Mouse (Mus musculus): ENCODE results near the gene Rab36. TPM values are rescaled to one million over a fixed set of nuclear protein-coding genes. Genes with fewer than 3 reads are reported as not detected.

Rab36 gene
- total RNA-seq, 2 experiments from 2014 or later = 23.7 to 23.9 TPM

DNA sequence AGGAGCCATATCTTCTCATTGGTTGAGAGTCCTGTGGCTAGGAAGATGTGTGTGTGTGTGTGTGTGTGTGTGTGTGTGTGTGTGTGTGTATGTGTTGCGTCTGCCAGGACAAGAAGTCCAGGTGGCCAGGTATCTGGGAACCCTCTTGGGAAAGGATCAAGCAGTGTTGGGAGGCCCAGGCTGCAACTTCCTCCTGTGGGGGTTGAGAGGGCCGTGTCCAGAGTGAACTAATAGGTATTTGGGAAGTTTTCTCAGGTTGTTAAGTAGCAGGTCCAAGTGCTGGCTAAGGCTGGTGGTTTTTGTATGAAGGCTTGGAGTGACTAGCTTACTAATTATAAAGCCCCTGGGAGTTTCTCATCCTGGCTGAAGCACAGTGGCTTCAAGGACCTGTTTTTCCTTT lies 31.2 kb downstream of the Rab36 start:
- no peak for DNase-seq (ENCODE audit: low spot score in 2 of 2)

- no peak for DNase-seq (ENCODE audit: low spot score in 2 of 2)
Measured at GRCm38 (mm10) chr10:75068624-75069328, 31.9 kb downstream of the Rab36 start.

- DNase-seq (ENCODE audit: low spot score in 2 of 2) = no peak
Measured at GRCm38 (mm10) chr10:75070281-75070976, 33.6 kb downstream of the Rab36 start.

DNA sequence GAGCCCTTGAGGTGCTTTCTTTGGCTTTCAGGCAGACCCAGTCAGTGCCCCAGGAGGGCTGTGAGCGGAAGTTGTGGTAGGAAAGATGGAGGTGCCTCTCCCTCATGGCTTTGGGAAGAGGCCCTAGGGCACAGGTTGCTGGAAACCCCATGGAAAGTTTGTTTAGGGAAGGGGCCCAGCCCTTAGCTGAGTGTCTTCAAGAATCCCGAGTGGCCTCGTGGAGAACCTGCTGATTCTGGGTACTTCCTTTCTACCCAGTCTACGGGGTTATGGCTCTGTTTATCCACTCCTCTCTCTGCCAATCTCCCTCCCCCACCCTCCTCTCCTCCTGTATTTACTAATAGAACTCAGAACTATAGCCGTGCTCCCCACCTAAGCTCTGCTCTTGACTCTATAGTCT lies 38.8 kb downstream of the Rab36 start:
- no peak for DNase-seq (ENCODE audit: low spot score in 2 of 2)

GRCm38 (mm10) chr10:75078174-75079128 lies 41.6 kb downstream of the Rab36 start:
- DNase-seq (ENCODE audit: low spot score in 2 of 2) = no peak

- DNase-seq (ENCODE audit: low spot score in 2 of 2) = no peak
Measured at GRCm38 (mm10) chr10:75085330-75085729, 48.5 kb downstream of the Rab36 start.

DNA sequence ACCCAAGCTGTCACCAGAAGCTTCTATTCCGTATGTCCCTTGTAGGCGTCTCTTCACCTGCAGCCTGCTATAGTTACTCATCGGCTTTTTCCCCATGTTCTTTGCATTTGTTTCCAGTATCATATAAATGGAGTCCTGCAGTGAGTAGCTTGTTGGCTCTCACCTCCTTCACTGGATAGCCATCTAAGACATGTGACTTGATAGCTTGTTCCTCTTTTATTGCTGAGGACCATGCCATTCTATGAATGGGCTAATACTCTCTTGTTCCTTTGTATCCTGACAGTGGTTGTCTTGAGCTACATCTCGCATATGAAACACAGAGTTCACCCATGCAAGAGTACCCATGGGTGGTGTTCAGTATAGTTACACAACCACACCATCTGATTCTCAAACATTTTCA lies 51.6 kb downstream of the Rab36 start:
- DNase-seq (ENCODE audit: low spot score in 2 of 2) = no peak

- DNase-seq (ENCODE audit: low spot score in 2 of 2) = no peak
Measured at GRCm38 (mm10) chr10:75091478-75092152, 54.8 kb downstream of the Rab36 start.

DNA sequence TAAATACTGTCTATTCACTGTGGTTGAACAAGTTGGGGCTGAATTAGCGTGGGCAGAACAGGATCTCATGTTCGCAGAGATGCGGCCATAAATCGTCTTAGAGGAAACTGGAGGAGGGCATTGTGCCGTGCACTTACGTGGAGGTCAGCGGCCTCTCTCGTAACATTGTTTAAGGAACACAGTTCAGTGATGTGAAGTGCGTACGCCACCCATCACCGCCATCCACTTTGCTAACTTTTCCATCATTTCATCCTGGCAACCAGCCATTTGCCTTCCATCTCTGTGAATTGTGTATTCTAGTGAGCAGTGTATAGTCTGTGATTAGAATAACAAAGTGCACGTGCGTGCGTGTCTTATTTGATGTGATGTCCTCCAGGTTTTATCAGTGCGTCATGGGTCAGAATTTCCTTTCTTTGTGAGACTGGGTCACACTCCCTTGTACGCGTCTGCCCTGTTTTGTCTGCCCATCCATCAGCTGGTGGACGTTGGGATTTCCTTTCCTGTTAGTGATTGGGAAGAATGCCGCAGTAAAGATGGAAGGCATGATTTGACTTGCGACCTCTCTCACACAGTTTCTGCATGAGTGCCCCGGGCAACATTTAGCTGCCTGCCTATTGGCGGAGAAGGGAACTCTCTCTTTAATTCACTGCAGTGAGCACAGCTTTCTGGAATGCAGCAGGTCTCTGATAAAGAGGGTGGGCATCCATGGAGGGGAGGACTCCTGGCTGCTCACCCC lies 56.6 kb downstream of the Rab36 start:
- DNase-seq (ENCODE audit: low spot score in 2 of 2) = no peak

DNA sequence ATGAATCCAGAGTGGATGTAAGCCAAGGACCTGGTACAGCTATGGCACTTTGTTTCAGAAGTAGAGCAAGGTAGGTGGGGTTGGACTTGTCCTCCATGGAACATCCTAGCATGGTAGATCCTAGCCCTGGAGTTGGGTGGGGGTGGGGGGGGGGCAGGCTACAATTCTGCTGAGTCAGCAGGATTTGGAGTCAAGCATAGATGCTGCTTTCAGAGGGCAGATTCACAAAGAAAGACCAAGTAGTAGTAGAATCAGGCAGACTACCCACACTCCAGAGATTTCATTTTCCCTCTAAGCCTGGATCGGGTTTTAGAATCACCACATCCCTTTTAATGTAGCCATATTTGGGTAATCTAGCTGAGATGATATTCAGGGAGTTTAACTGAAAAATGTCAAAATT lies 57.5 kb downstream of the Rab36 start:
- no peak for DNase-seq (ENCODE audit: low spot score in 2 of 2)

DNA sequence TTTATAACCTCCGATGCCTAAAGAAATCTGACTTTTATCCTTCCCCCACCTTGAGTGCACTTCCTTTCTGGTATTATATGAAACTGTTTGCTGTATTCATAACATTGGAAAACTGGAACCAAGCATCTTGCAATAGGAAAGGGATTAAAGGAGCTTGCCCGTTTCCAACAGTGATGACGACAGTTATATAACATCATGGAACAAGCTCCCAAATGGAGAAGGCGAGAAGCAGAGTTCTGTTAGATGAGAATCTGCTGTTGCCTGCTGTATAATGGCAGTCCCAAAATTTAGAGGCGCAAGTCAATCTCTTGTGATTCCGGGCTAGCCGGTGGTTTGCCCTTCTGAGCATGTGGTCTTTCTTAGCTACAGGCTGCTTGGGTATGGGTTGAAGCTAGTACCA lies 58.4 kb downstream of the Rab36 start:
- DNase-seq (ENCODE audit: low spot score in 2 of 2) = no peak

- DNase-seq (ENCODE audit: low spot score in 2 of 2) = no peak
Measured at GRCm38 (mm10) chr10:75098446-75099183, 61.8 kb downstream of the Rab36 start.

GRCm38 (mm10) chr10:75100298-75100697 lies 63.4 kb downstream of the Rab36 start:
- no peak for DNase-seq (ENCODE audit: low spot score in 2 of 2)

- no peak for DNase-seq (ENCODE audit: low spot score in 2 of 2)
Measured at GRCm38 (mm10) chr10:75103502-75103901, 66.6 kb downstream of the Rab36 start.

Other genes with a start within 250 kb of the Rab36 start
- 10 to 100 TPM in 1 of 2 experiments, 1 to 10 TPM in 1; 7.2 to 10.8 TPM for gene Gnaz, start 69.9 kb upstream of the Rab36 start, total RNA-seq (2021)
- under 1 TPM; 0.25 to 0.34 TPM for gene Rsph14, start 4.5 kb upstream of the Rab36 start, total RNA-seq (2021)
- 10 to 100 TPM; 28.2 to 31.7 TPM for gene Bcr, start 23.5 kb downstream of the Rab36 start, total RNA-seq (2021)
- 10 to 100 TPM; 65.2 to 65.7 TPM for gene Specc1l, start 175.0 kb downstream of the Rab36 start, total RNA-seq (2021)